Mouse (Mus musculus): ENCODE measurements around the gene Rnf167. TPM values are rescaled to one million over a fixed set of nuclear protein-coding genes. Genes with fewer than 3 reads are reported as not detected.
A peak's percentile ranks its signal among the peaks of the same experiment; 100 is the strongest.

Rnf167 gene
- polyA plus RNA-seq, 1 experiment from 2014 or later: 113 TPM

DNA sequence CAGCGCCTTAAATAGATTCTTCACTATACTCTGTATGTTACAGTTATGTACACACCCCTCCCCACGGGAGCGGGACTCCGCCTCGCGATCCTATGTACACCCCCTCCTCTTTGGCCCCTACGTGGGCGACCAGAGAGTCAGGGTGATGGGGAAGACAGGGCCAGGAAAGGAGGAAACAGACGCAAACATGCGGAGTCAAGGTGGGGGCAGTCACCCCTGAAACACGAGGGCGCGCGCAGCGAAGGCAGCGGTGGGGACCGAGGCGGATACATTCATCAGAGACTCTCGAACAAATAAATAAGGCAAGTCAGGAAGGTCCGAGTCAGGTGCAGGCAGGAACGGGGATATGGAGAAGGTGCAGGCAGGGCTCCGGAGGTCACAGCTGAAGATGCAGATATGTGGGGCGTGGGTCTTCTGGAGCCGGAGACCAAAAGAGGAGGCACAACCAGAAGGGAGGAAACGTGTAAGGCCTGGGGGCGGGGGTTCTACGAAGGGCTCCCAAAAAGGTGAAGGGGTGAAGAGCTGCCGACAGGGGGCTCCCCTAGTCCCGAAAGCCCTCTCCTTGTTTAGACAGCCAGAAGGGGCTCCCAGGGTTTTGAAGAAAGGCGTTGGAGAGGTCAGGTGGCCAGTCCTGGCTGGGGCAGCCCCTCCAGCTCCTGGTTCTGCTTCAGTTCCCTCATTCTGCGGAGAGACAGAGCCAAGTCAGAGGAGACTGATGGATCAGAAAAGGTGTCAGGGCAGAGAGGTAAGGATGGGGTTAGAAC, 22.7 kb downstream of the Rnf167 start:
- H3K9me3 ChIP-seq (replicated peaks; ENCODE audit: low read length): no peaks in the 10 kb centered on the region
- peak overlapping the region; percentile 73 for H3K9ac ChIP-seq (ENCODE audit: low read depth, low read length)
- TF ChIP-seq CTCF (IDR thresholded peaks at IDR 0.05; ENCODE audit: low read depth): peak; percentile 64
- no peaks in the 10 kb centered on the region for H3K27me3 ChIP-seq (ENCODE audit: insufficient read depth, low read length)
- under 1% methylated on average over 31 of the region's 31 CpGs for WGBS
- H3K36me3 ChIP-seq (ENCODE audit: insufficient read depth, low read length): peaks cover 16% of the 10 kb centered on the region
- peaks cover 7% of the 10 kb centered on the region for H3K4me1 ChIP-seq (replicated peaks; ENCODE audit: insufficient read depth, low read length)
- H3K4me3 ChIP-seq (replicated peaks; ENCODE audit: low read depth, low read length): peak overlapping the region; percentile 63
- H3K27ac ChIP-seq: peak overlapping the region; percentile 98
- peak; percentile 91 for DNase-seq (ENCODE audit: low spot score)
- H3K4me2 ChIP-seq (ENCODE audit: low read length): peak overlapping the region; percentile 96
- ATAC-seq (replicated peaks; ENCODE audit: low FRiP score, low read depth): peak; percentile 4; the same call in 1 of the 2 replicates

DNA sequence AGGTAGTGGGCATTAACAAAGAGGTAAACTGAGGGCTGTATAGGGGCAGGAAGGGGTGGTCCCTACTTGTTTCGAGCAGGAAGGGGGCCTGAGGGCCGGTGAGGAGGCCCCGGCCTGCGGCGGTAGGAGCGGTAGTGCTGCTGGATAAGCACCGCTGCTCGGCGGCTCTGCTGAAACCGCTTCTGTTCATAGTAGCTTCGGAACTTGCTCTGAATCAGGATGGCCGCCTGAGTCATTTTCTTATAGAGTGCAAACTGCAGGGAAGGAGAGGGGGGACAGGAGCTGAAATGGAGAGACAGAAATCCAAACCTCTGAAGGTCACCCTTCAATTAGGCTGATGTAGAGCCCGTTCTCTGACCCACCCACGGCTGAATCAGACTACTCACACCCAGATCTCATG, 23.4 kb downstream of the Rnf167 start:
- H3K4me1 ChIP-seq (replicated peaks; ENCODE audit: insufficient read depth, low read length): peaks cover 7% of the 10 kb centered on the region
- no peak for TF ChIP-seq CTCF (IDR thresholded peaks at IDR 0.05; ENCODE audit: low read depth)
- peak overlapping the region; percentile 73 for H3K9ac ChIP-seq (ENCODE audit: low read depth, low read length)
- H3K27me3 ChIP-seq (ENCODE audit: insufficient read depth, low read length): no peaks in the 10 kb centered on the region
- H3K4me3 ChIP-seq (replicated peaks; ENCODE audit: low read depth, low read length): peak overlapping the region; percentile 63
- no peaks in the 10 kb centered on the region for H3K9me3 ChIP-seq (replicated peaks; ENCODE audit: low read length)
- H3K36me3 ChIP-seq (ENCODE audit: insufficient read depth, low read length): peaks cover 9% of the 10 kb centered on the region; the same call in 1 of the 2 replicates
- H3K27ac ChIP-seq: peak overlapping the region; percentile 98
- WGBS: 38% methylated on average over 14 of the region's 14 CpGs
- DNase-seq (ENCODE audit: low spot score) (no peak), ATAC-seq (replicated peaks; ENCODE audit: low FRiP score, low read depth) (no peak)
- peak overlapping the region; percentile 96 for H3K4me2 ChIP-seq (ENCODE audit: low read length)

DNA sequence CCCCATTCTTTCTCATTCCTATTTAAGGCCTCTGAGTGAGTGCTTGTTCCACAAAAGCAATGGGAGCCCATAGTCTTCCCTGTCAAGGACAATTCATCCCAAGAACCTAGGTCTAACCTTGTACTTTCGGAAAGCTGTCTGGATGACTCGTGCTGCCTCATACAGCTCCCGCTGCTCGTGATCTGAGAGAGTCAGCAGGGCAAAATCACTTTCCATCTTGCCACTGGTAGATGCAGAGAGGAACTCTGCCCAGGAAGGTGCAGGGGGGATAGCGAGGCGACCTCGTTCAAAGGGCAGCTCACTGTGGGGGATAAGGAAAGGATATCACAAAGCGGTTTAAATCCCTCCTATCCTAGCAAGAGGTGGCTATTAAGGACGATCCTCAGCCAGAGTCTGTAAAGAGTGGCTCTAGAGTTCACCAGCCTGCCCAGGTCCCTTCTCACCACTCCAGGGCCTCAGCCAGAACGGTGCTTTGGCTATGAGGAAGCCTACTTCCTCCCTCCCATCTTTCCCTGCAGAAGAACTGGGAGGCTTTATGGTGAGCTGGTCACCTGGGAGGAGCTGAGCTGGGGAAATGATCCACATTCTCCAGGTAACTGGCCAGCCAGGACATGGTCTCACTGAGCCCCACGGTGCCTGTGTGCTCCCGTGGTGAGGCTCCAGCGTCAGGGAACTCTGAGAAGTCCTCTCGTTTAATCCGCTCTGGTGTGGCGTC, 24.5 kb downstream of the Rnf167 start:
- H3K4me1 ChIP-seq (replicated peaks; ENCODE audit: insufficient read depth, low read length): peaks cover 7% of the 10 kb centered on the region
- H3K27me3 ChIP-seq (ENCODE audit: insufficient read depth, low read length): no peaks in the 10 kb centered on the region
- no peak for ATAC-seq (replicated peaks; ENCODE audit: low FRiP score, low read depth)
- H3K4me3 ChIP-seq (replicated peaks; ENCODE audit: low read depth, low read length): no peak overlapping the region
- H3K4me2 ChIP-seq (ENCODE audit: low read length): peak overlapping the region; percentile 96; the same call in 1 of the 2 replicates
- H3K36me3 ChIP-seq (ENCODE audit: insufficient read depth, low read length): peaks cover 17% of the 10 kb centered on the region; the same call in 1 of the 2 replicates
- no peaks in the 10 kb centered on the region for H3K9me3 ChIP-seq (replicated peaks; ENCODE audit: low read length)
- no peak for DNase-seq (ENCODE audit: low spot score)
- H3K27ac ChIP-seq: no peak overlapping the region
- 85% methylated on average over 16 of the region's 16 CpGs for WGBS
- H3K9ac ChIP-seq (ENCODE audit: low read depth, low read length): no peak overlapping the region
- TF ChIP-seq CTCF (IDR thresholded peaks at IDR 0.05; ENCODE audit: low read depth): no peak

DNA sequence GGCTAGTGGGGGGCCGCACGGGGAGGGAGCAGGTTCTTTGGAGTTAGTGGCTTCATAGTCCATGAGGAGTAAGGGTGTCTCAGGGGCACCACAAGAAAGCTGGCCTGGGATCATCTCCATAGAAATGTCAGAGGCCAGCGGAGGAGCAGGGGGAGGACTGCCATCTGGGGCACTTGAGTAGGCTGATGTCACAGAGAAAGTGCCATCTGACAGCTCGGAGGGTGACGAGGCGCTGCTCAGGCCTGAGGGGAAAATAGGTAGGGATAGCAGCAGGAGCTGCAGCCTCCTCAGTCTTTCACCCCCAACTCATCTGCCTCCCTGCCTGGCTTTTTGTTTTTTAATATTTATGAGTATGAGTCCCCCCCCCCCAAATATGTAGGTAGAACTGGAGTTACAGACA, 27.0 kb downstream of the Rnf167 start:
- Histone ChIP-seq H3K9me3 (replicated peaks; ENCODE audit: low read length) (no peaks in the 10 kb centered on the region), H3K4me3 (replicated peaks; ENCODE audit: low read depth, low read length) (no peak overlapping the region), H3K4me2 (ENCODE audit: low read length) (no peak overlapping the region), H3K9ac (ENCODE audit: low read depth, low read length) (no peak overlapping the region), H3K27me3 (ENCODE audit: insufficient read depth, low read length) (no peaks in the 10 kb centered on the region), H3K36me3 (ENCODE audit: insufficient read depth, low read length) (peaks cover 24% of the 10 kb centered on the region), H3K4me1 (replicated peaks; ENCODE audit: insufficient read depth, low read length) (no peaks in the 10 kb centered on the region), H3K27ac (no peak overlapping the region)
- no peak for TF ChIP-seq CTCF (IDR thresholded peaks at IDR 0.05; ENCODE audit: low read depth)
- WGBS: 86% methylated on average over 6 of the region's 6 CpGs
- no peak for DNase-seq (ENCODE audit: low spot score)
- no peak for ATAC-seq (replicated peaks; ENCODE audit: low FRiP score, low read depth)

DNA sequence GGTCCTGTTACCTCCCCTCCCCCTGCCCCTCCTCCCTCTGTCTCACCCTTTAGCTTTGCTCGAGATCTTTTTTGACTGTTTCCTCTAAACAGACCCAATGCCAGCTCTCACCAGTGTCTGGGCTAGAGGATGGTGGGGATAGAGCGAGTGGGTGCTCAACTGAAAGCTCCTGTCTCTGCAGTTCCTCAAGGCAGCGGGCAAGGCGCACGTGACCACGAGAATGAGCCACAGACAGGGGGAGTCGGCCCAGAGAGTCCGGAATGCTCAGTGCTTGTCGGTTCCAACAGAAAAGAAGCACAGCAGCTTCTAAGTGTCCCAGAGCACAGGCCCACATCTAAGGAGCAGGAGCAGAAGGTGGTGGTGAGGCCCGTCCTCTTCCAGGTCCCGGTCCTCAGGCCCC, 27.5 kb downstream of the Rnf167 start:
- no peak overlapping the region for H3K9ac ChIP-seq (ENCODE audit: low read depth, low read length)
- WGBS: 71% methylated on average over 11 of the region's 11 CpGs
- no peak for TF ChIP-seq CTCF (IDR thresholded peaks at IDR 0.05; ENCODE audit: low read depth)
- H3K9me3 ChIP-seq (replicated peaks; ENCODE audit: low read length): no peaks in the 10 kb centered on the region
- ATAC-seq (replicated peaks; ENCODE audit: low FRiP score, low read depth): no peak
- H3K4me1 ChIP-seq (replicated peaks; ENCODE audit: insufficient read depth, low read length): no peaks in the 10 kb centered on the region
- H3K27me3 ChIP-seq (ENCODE audit: insufficient read depth, low read length): no peaks in the 10 kb centered on the region
- no peak overlapping the region for H3K4me2 ChIP-seq (ENCODE audit: low read length)
- no peak for DNase-seq (ENCODE audit: low spot score)
- H3K4me3 ChIP-seq (replicated peaks; ENCODE audit: low read depth, low read length): no peak overlapping the region
- H3K27ac ChIP-seq: no peak overlapping the region
- H3K36me3 ChIP-seq (ENCODE audit: insufficient read depth, low read length): peaks cover 29% of the 10 kb centered on the region

DNA sequence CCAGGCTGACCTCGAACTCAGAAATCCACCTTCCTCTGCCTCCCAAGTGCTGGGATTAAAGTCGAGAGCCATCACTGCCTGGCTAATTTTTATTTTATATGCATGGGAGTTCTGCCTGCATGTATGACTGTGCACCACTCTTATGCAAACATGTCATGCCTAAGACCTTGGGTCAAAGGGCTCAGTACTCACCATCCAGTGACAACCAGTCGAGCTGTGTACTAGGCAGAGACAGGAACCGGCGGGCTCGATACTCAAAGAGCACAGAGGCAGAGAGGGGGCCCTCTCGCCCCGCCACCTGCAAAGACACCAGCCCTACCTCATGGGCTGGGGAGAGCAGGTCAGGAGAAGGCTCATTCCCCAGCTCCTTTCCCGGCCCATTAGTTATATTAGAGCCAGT, 31.1 kb downstream of the Rnf167 start:
- no peaks in the 10 kb centered on the region for H3K27me3 ChIP-seq (ENCODE audit: insufficient read depth, low read length)
- ATAC-seq (replicated peaks; ENCODE audit: low FRiP score, low read depth) (no peak), DNase-seq (ENCODE audit: low spot score) (no peak)
- no peaks in the 10 kb centered on the region for H3K4me1 ChIP-seq (replicated peaks; ENCODE audit: insufficient read depth, low read length)
- TF ChIP-seq CTCF (IDR thresholded peaks at IDR 0.05; ENCODE audit: low read depth): no peak
- H3K36me3 ChIP-seq (ENCODE audit: insufficient read depth, low read length): peaks cover 36% of the 10 kb centered on the region
- H3K4me2 ChIP-seq (ENCODE audit: low read length): no peak overlapping the region
- 81% methylated on average over 9 of the region's 9 CpGs for WGBS
- no peak overlapping the region for H3K4me3 ChIP-seq (replicated peaks; ENCODE audit: low read depth, low read length)
- no peaks in the 10 kb centered on the region for H3K9me3 ChIP-seq (replicated peaks; ENCODE audit: low read length)
- no peak overlapping the region for H3K9ac ChIP-seq (ENCODE audit: low read depth, low read length)
- H3K27ac ChIP-seq: no peak overlapping the region

All from kidney, postnatal 0 days (tissue).